Mouse (Mus musculus): ENCODE results near the gene Cdk18.

- TF ChIP-seq POLR2AphosphoS5 (IDR thresholded peaks at IDR 0.05; ENCODE audit: insufficient replicate concordance, low read depth, low read length) (no peak), CTCF (IDR thresholded peaks at IDR 0.05; ENCODE audit: low read depth, low read length) (no peak)
Observed at GRCm38 (mm10) chr1:132188442-132189066, 49.1 kb upstream of the Cdk18 start.

All from G1E (cell line).